Mouse (Mus musculus): ENCODE results near the gene Klk10. TPM values are rescaled to one million over a fixed set of nuclear protein-coding genes. Genes with fewer than 3 reads are reported as not detected.

Gene Klk10
- polyA plus RNA-seq, 1 experiment from 2014 or later, result 0.55 TPM

DNA sequence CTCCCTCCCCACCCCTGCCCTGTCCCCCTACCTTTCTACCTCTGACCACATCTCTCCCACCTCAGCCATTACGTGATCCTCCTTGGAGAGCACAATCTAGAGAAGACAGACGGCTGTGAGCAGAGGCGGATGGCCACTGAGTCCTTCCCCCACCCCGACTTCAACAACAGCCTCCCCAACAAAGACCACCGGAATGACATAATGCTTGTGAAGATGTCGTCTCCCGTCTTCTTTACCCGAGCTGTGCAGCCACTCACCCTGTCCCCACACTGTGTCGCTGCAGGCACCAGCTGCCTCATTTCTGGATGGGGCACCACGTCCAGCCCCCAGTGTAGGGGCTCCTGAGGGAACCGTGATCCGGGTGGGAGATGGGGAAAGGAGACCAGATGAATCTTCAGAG lies 3.4 kb upstream of the Klk10 start:
- peaks cover 7% of the 10 kb centered on the region; the same call in 1 of the 2 replicates for H3K27me3 ChIP-seq (ENCODE audit: insufficient read depth, poor library complexity, severe bottlenecking)
- DNase-seq (ENCODE audit: low spot score), result peak; percentile 1
- H3K36me3 ChIP-seq, result no peaks in the 10 kb centered on the region
- 90% methylated on average over 12 of the region's 12 CpGs for WGBS
- H3K27ac ChIP-seq, result no peak overlapping the region
- H3K4me3 ChIP-seq, result no peak overlapping the region
- peaks cover 21% of the 10 kb centered on the region for H3K4me1 ChIP-seq (replicated peaks)
- no peaks in the 10 kb centered on the region for H3K9me3 ChIP-seq

DNA sequence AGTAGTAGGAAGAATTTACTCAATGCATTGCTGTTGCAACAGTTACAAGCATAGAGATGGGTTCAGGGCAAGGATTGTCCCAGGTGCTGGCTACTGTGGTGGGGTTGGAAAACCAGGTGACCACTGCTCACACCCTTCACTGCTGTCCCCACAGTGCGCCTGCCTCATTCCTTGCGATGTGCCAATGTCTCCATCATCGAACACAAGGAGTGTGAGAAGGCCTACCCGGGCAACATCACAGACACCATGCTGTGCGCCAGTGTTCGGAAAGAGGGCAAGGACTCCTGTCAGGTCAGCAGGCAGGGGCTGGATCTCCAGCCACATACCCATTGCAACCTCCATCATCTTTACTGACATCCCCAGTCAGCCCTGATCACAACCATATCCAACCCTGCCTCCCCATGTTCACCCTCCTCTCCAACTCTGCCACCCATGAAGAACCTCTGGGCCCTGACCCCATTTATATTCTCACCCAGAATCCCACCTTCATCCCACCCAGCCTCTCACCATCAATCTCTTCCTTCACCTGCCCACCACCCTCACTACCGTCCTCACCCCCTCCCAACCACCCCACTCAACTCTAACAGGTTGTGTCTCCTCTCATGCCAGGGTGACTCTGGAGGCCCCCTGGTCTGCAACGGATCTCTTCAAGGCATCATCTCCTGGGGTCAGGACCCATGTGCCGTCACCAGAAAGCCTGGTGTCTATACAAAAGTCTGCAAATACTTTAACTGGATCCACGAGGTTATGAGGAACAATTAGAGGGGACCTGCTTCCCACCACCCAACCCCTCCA lies 2.5 kb upstream of the Klk10 start:
- peaks cover 14% of the 10 kb centered on the region for H3K27me3 ChIP-seq (ENCODE audit: insufficient read depth, poor library complexity, severe bottlenecking)
- H3K4me1 ChIP-seq (replicated peaks), result peaks cover 26% of the 10 kb centered on the region
- no peak overlapping the region for H3K27ac ChIP-seq
- no peak for DNase-seq (ENCODE audit: low spot score)
- 89% methylated on average over 10 of the region's 10 CpGs for WGBS
- H3K9me3 ChIP-seq, result no peaks in the 10 kb centered on the region
- no peaks in the 10 kb centered on the region for H3K36me3 ChIP-seq
- H3K4me3 ChIP-seq, result no peak overlapping the region

DNA sequence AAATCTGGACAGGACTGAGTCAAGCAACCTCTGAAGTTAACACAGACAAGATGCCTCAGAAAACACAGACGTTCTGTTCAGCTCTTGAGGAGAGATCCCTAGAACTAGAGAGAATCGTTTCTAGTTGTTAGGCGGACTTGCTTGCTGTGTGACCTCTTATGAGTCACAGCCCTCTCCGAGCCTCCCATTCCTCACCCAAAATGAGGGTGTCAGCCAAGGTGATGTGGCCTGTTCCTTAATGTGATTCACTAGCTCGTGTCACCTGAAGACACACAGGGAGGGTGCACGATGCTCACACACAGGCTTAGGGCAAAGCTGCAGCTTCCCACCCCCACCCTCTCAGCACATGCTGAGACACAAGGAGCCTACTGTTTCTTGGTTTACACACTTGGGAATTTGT lies 594 bp upstream of the Klk10 start:
- Histone ChIP-seq H3K4me1 (replicated peaks) (peaks cover 14% of the 10 kb centered on the region), H3K27ac (no peak overlapping the region), H3K4me3 (no peak overlapping the region), H3K36me3 (no peaks in the 10 kb centered on the region), H3K27me3 (ENCODE audit: insufficient read depth, poor library complexity, severe bottlenecking) (peaks cover 23% of the 10 kb centered on the region), H3K9me3 (no peaks in the 10 kb centered on the region)
- WGBS, result 74% methylated on average over 6 of the region's 6 CpGs
- no peak for DNase-seq (ENCODE audit: low spot score)

DNA sequence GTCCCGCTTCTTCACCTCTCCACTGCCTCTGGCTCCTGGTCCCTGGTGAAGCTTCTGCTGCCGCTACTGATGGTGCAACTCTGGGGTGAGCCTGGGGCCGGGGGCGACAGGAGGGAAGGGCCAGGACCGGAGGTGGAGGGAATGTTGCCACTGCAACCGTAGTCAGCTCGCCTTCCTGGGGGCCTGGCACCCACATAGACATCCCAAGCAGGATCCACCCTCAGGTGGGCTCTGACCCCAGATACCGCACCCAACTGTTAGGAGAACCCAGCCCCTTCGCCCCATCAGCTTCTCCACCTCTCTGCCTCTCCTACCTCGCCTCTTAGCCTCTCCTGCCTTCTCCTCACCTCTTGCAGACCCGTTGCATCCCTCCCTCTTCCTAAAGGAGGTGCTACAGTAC lies 706 bp downstream of the Klk10 start:
- H3K4me1 ChIP-seq (replicated peaks), result peaks cover 7% of the 10 kb centered on the region
- no peaks in the 10 kb centered on the region for H3K36me3 ChIP-seq
- H3K27ac ChIP-seq, result no peak overlapping the region
- 93% methylated on average over 11 of the region's 11 CpGs for WGBS
- H3K27me3 ChIP-seq (ENCODE audit: insufficient read depth, poor library complexity, severe bottlenecking), result peaks cover 23% of the 10 kb centered on the region
- no peak overlapping the region for H3K4me3 ChIP-seq
- H3K9me3 ChIP-seq, result no peaks in the 10 kb centered on the region
- no peak for DNase-seq (ENCODE audit: low spot score)

DNA sequence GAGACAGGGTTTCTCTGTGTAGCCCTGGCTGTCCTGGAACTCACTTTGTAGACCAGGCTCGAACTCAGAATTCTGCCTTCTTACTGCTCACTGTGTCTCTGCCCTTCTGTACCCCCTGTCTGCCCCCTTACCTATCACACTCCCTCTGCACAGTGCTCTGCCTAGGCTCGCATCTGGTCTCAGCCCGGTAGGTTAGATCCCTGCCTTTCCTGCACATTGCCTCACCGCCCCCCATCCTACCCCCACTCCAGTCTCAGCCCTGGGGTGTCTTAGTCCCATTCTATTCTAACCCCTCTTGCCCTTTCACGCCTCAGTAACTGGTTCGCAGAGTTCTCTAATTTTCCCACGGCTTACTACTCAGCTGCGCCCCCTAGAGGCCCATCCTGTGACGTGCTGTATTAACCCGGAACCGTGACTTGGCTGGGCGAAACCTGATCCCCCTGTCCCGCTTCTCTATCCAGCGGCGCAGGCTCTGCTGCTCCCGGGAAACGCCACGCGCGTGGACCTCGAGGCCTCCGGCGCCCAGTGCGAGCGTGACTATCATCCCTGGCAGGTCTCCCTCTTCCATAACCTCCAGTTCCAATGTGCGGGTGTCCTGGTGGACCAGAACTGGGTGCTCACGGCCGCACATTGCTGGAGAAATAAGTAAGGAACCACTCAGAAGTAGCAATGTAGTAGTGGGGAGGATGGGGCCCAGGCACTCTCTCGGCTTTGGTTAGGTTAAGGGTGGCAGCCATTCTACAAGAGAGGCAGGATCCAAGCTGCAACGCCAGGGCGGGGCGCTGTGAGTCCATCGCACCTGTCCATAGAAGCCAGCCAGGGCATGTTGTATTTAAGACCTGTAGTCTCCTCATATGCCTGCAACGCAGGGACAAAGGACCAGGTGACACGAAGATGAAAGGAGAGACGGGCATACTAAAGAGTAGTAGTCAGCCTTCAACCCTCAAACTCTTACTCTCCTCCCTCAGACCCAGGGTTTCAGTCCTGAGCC lies 1.7 kb downstream of the Klk10 start:
- Histone ChIP-seq H3K9me3 (no peaks in the 10 kb centered on the region), H3K27ac (peak overlapping the region; percentile 74), H3K27me3 (ENCODE audit: insufficient read depth, poor library complexity, severe bottlenecking) (peaks cover 20% of the 10 kb centered on the region), H3K4me3 (peak overlapping the region; percentile 47), H3K4me1 (replicated peaks) (peaks cover 7% of the 10 kb centered on the region), H3K36me3 (no peaks in the 10 kb centered on the region)
- 8% methylated on average over 36 of the region's 36 CpGs for WGBS
- peak; percentile 88 for DNase-seq (ENCODE audit: low spot score)

DNA sequence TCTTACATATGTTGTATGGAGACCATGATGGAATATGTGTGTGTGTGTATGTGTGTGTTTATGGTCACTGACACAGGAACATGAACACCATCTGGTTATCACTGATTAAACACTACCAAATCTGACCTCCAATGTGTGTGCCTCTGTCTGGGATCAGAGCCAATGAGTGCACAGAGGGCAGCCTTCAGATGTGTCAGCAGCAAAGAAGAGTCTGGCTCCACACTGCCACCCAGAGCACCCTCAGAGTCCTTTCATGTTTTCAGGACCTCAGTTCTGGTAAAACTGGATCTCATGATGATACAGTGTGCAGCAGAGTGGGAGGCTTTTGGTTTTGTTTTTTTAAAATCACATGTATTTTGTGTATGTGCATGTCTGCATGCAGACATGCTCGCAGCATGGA lies 4.5 kb downstream of the Klk10 start:
- DNase-seq (ENCODE audit: low spot score), result no peak
- peaks cover 7% of the 10 kb centered on the region for H3K4me1 ChIP-seq (replicated peaks)
- H3K27ac ChIP-seq, result no peak overlapping the region
- H3K9me3 ChIP-seq, result no peaks in the 10 kb centered on the region
- H3K27me3 ChIP-seq (ENCODE audit: insufficient read depth, poor library complexity, severe bottlenecking), result peaks cover 20% of the 10 kb centered on the region
- H3K4me3 ChIP-seq, result no peak overlapping the region
- 83% methylated on average over 1 of the region's 1 CpGs for WGBS
- H3K36me3 ChIP-seq, result no peaks in the 10 kb centered on the region

DNA sequence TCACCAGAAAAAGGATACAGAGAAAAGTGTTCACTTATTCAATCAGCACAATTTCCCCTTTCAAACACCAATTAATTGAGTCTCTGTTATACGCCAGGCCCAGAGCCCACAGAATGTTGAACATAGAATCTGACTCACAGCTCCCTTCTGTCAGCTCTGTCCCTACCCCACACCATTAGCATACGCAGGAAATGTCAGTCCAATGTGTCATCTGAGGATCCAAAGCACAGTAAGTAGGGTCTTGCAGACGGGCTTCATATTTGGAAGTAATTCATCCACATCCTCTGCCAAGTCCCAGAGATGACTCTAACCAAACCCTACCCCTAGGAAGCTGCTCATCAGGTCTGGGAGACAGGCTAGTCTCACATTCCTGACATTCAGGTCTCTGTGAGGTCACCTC lies 7.3 kb downstream of the Klk10 start:
- Histone ChIP-seq H3K4me3 (no peak overlapping the region), H3K36me3 (no peaks in the 10 kb centered on the region), H3K27ac (no peak overlapping the region), H3K27me3 (ENCODE audit: insufficient read depth, poor library complexity, severe bottlenecking) (peaks cover 11% of the 10 kb centered on the region), H3K4me1 (replicated peaks) (no peaks in the 10 kb centered on the region; the same call in 1 of the 2 replicates), H3K9me3 (no peaks in the 10 kb centered on the region)
- no peak for DNase-seq (ENCODE audit: low spot score)
- 78% methylated on average over 3 of the region's 3 CpGs for WGBS

DNA sequence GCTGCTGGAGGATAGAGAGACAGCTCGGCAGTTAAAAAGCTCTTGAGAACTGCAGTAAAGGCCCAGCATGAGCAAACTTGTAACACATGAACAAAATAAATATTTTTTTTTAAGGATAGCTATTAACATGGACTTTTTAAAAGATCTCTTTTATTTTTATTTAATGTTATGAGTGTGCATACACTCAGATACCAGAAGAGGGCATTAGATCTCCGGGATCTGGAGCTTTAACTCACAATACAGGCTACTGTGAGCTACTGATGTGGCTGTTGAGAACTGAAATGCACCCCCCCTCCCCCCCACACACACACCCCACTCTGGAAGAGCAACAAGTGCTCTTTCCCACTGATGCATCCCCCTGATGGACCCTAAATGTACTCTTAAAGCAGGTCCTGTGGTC lies 8.5 kb downstream of the Klk10 start:
- H3K9me3 ChIP-seq, result no peaks in the 10 kb centered on the region
- no peak overlapping the region for H3K27ac ChIP-seq
- no peaks in the 10 kb centered on the region for H3K36me3 ChIP-seq
- no peaks in the 10 kb centered on the region; the same call in 1 of the 2 replicates for H3K27me3 ChIP-seq (ENCODE audit: insufficient read depth, poor library complexity, severe bottlenecking)
- no peak overlapping the region for H3K4me3 ChIP-seq
- DNase-seq (ENCODE audit: low spot score), result no peak
- H3K4me1 ChIP-seq (replicated peaks), result no peaks in the 10 kb centered on the region; the same call in 1 of the 2 replicates
- WGBS, result 84% methylated on average over 2 of the region's 2 CpGs

DNA sequence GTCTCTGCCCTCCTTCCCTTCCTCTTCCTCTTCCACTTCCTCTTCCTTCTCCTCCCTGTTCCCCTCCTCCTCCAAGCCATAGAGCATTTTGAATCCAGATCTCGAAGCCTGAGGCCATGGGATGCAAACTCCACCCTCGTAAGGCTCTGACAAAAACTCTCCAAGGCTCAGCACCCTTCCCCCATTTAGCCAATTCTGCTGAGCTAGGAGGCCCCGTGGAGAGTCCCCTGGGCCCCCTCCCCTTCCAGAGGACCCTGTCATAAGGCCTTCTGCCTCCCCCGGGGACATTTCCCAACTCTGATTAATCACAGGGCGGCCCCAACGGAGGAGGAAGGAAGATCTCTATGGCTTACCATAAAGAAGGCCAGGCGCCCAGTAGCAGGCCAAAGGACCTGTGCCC lies 10.8 kb downstream of the Klk10 start, which contains the start of gene Klk9:
Klk9 (plus strand) TSS at position 301 of the 400 bp plus-strand sequence.
- Histone ChIP-seq H3K9me3 (no peaks in the 10 kb centered on the region), H3K4me1 (replicated peaks) (peaks cover 12% of the 10 kb centered on the region), H3K4me3 (no peak within 1 kb of the TSS), H3K27ac (no peak within 1 kb of the TSS), H3K27me3 (ENCODE audit: insufficient read depth, poor library complexity, severe bottlenecking) (peaks cover 19% of the 10 kb centered on the region), H3K36me3 (no peaks in the 10 kb centered on the region)
- WGBS, result 82% methylated on average over 7 of the region's 7 CpGs
- DNase-seq (ENCODE audit: low spot score), result no peak

DNA sequence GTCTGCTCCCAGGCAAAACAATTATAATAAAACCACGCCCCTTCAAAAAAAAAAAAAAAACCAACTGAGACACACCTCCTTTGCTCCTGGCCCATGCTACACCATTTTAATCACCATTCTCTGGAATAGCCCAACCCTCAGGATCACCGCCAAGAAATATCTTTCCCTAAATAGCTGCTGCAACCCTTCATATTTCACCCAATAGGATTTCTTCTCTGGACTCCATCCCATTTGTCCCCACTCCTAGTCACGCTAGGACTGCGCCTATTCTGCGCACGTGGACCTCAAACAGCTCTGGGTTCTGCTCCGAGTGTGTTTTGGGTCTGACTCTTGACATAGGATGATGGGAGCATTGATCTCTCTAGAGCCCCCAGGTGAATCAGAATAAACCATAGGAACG lies 15.5 kb downstream of the Klk10 start:
- peaks cover 40% of the 10 kb centered on the region for H3K27me3 ChIP-seq (ENCODE audit: insufficient read depth, poor library complexity, severe bottlenecking)
- H3K9me3 ChIP-seq, result no peaks in the 10 kb centered on the region
- H3K36me3 ChIP-seq, result no peaks in the 10 kb centered on the region
- peak overlapping the region; percentile 55 for H3K4me3 ChIP-seq
- H3K27ac ChIP-seq, result no peak overlapping the region
- H3K4me1 ChIP-seq (replicated peaks), result peaks cover 26% of the 10 kb centered on the region
- no peak for DNase-seq (ENCODE audit: low spot score)
- WGBS, result 11% methylated on average over 8 of the region's 8 CpGs

DNA sequence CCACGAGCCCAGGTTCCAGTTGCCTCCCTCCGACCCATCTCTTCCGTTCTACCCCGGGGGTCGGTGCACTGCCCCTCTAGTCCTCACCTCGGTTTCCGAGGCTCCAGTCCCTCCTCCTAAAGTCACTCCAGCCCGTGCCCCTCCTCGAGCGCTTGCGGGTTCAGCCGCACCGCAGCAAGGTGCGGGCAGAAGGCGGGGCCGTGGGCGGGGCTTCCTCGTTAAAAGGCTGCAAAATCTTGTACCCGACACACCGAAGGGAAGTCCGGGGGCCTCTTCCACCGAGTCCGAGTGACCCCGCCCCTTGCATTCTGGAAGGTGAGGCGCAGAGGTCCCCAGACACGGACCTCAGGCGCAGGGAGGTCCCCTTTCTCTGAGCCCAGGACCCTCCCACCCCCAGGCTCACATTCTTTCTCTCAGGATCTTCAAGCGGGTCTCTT lies 16.5 kb downstream of the Klk10 start, which contains the start of gene Klk8:
Klk8 (plus strand) TSS at position 245 of the 437 bp plus-strand sequence.
- Histone ChIP-seq H3K27me3 (ENCODE audit: insufficient read depth, poor library complexity, severe bottlenecking) (peaks cover 40% of the 10 kb centered on the region), H3K4me1 (replicated peaks) (peaks cover 26% of the 10 kb centered on the region), H3K4me3 (peak within 1 kb of the TSS; percentile 55), H3K36me3 (no peaks in the 10 kb centered on the region), H3K27ac (no peak within 1 kb of the TSS), H3K9me3 (no peaks in the 10 kb centered on the region)
- peak; percentile 34 for DNase-seq (ENCODE audit: low spot score)
- WGBS, result under 1% methylated on average over 28 of the region's 28 CpGs

DNA sequence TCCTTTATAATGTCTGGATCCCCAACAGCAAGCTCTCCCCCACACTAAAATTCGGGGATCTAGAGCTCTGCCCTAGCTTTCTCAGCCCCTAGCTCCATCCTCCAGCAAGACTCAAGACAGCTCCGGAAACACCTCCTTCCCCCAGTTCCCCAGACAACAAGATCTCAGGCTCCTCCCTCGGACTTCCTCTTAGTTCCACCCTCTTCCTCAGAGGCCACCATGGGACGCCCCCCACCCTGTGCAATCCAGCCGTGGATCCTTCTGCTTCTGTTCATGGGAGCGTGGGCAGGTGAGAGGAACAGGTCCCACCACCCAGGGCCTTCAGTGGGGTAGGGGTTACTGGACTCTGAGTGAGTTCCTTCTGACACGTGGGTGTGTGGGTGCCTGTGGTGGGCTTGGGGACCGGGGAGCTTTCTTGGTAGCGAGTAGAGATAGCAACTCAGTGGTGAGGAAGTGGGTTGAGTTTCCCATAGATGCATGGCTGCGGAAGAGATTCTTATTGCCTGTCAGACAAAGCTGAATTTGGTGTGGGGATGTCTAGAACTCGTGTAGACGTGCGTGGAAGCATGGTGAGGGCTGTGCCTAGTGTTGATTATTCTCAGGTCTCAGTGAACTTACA lies 17.1 kb downstream of the Klk10 start:
- DNase-seq (ENCODE audit: low spot score), result no peak
- Histone ChIP-seq H3K36me3 (no peaks in the 10 kb centered on the region), H3K27ac (no peak overlapping the region), H3K4me1 (replicated peaks) (peaks cover 26% of the 10 kb centered on the region), H3K9me3 (no peaks in the 10 kb centered on the region), H3K4me3 (peak overlapping the region; percentile 55), H3K27me3 (ENCODE audit: insufficient read depth, poor library complexity, severe bottlenecking) (peaks cover 40% of the 10 kb centered on the region)
- 40% methylated on average over 13 of the region's 13 CpGs for WGBS
